Comparison of ENCODE assay signal across 11 mouse cellular contexts in genomic region chr11:61028211-61028950, GRCm38 (mm10). TPM values are rescaled to one million over a fixed set of nuclear protein-coding genes. Genes with fewer than 3 reads are reported as not detected.
A peak's percentile ranks its signal among the peaks of the same experiment; 100 is the strongest.
DNase-seq lines count a peak whose midpoint lies in the region; ATAC-seq and TF ChIP-seq lines count a peak whose summit lies in the region.
"Had no signal": no experiment of that assay in that cellular context is flagged by ENCODE, and none has a peak within 500 bp of the region (broad histone marks: within the 10 kb centered on the region; RNA-seq: fewer than 3 reads in every experiment).

No protein-coding gene starts in this region.

- H3K4me3 ChIP-seq in hindbrain, postnatal 0 days (ENCODE audit: low read length): no peak overlapping the region
- H3K4me3 ChIP-seq: liver, embryonic 12.5 days had no signal

- intact Hi-C loops in heart, postnatal 25 days (cut with DNase I): no loop called here
- intact Hi-C loops in heart, postnatal 14 days (cut with DNase I): no loop called here

- H3K9me3 ChIP-seq in hindbrain, postnatal 0 days (ENCODE audit: low read length): no peaks in the 10 kb centered on the region
- H3K9me3 ChIP-seq: liver, embryonic 12.5 days had no signal

- H3K4me1 ChIP-seq in hindbrain, postnatal 0 days (ENCODE audit: insufficient read depth, low read length): peaks cover 27% of the 10 kb centered on the region
- H3K4me1 ChIP-seq: liver, embryonic 12.5 days had no signal

- H3K27ac ChIP-seq in hindbrain, postnatal 0 days: no peak overlapping the region
- H3K27ac ChIP-seq: liver, embryonic 12.5 days had no signal

- 66% methylated on average over 11 of the region's 11 CpGs for WGBS in hindbrain, postnatal 0 days

- H3K27me3 ChIP-seq in hindbrain, postnatal 0 days (ENCODE audit: insufficient read depth, low read length): peaks cover 6% of the 10 kb centered on the region; the same call in 1 of the 2 replicates
- H3K27me3 ChIP-seq: CH12.LX had no signal

- no peak overlapping the region for H3K4me2 ChIP-seq in hindbrain, postnatal 0 days (ENCODE audit: low read depth, low read length)
- H3K4me2 ChIP-seq: liver, embryonic 12.5 days had no signal

- no peak for ATAC-seq in CD4-positive, CD25-positive, alpha-beta regulatory T cell, adult 4 months
- ATAC-seq in hindbrain, postnatal 0 days: no peak
- ATAC-seq: hindbrain, embryonic 16.5 days; liver, embryonic 12.5 days had no signal

- peak; percentile 93 for DNase-seq in heart, adult 11 months
- no peak for DNase-seq in heart, postnatal 25 days (ENCODE audit: low spot score)
- DNase-seq in cerebellum, adult 8-10 months: peak; percentile 57
- peak; percentile 40 to 48 for DNase-seq in heart, postnatal 14 days
- peak; percentile 21 for DNase-seq in lung, postnatal 25 days (ENCODE audit: low spot score)
- DNase-seq in frontal cortex, adult 2 months (ENCODE audit: extremely low spot score in 1 of 2, low spot score in 1 of 2): no peak
- no peak for DNase-seq in hindbrain, postnatal 0 days (ENCODE audit: low spot score)

- no peaks in the 10 kb centered on the region for H3K36me3 ChIP-seq in hindbrain, postnatal 0 days (ENCODE audit: insufficient read depth, low read length)
- H3K36me3 ChIP-seq: liver, embryonic 12.5 days had no signal

- no peak overlapping the region for H3K9ac ChIP-seq in hindbrain, postnatal 0 days (replicated peaks; ENCODE audit: low read length)
- H3K9ac ChIP-seq: liver, embryonic 12.5 days had no signal

- no peak for TF ChIP-seq CTCF in hindbrain, postnatal 0 days (IDR thresholded peaks at IDR 0.05; ENCODE audit: low read depth)

RNA-seq across cellular contexts. Expression of gene Kcnj12, which starts 6.0 kb away (rescaled TPM):
- total RNA-seq in heart, postnatal 25 days (2021): 10 to 100 TPM; 25.2 to 28.6 TPM
- total RNA-seq in heart, postnatal 14 days (2021): 10 to 100 TPM; 27.5 to 29.0 TPM
- polyA plus RNA-seq in CD4-positive, CD25-positive, alpha-beta regulatory T cell, adult 4 months (2017; shearing (Covaris generic)): not detected
- 17.8 and 19.5 TPM in 2 replicates for polyA plus RNA-seq in frontal cortex, adult 2 months (2012; rRNA removed)
- total RNA-seq in hindbrain, postnatal 0 days (2014; rRNA removed): 16.0 and 16.6 TPM in 2 replicates
- polyA plus RNA-seq in hindbrain, postnatal 0 days (2015; fragmentation: Nextera tagmentation; extraction: Ambion mirVana): 3.3 TPM in 2 replicates
- total RNA-seq: CH12.LX had no signal

Comparison
In these comparisons a context has a peak if more than half of its experiments do, and no peak if none do; other contexts are left out.
1. DNase-seq: peak in heart, adult 11 months (single experiment), cerebellum, adult 8-10 months (single experiment), heart, postnatal 14 days (2 of 2) and lung, postnatal 25 days (single experiment); none in heart, postnatal 25 days (single experiment), frontal cortex, adult 2 months (0 of 2) and hindbrain, postnatal 0 days (single experiment).